Mouse (Mus musculus): ENCODE results near the gene Slc24a5. TPM values are rescaled to one million over a fixed set of nuclear protein-coding genes. Genes with fewer than 3 reads are reported as not detected.
A peak's percentile ranks its signal among the peaks of the same experiment; 100 is the strongest.
"Not testable (repeated sequence)": the region's sequence is repeated elsewhere in the genome, so short reads cannot be mapped to it uniquely, and the experiment has no call there.

The Slc24a5 gene
- polyA plus RNA-seq, 1 experiment from 2014 or later: 3.4 TPM

- H3K36me3 ChIP-seq: no peaks in the 10 kb centered on the region
- no peak overlapping the region for H3K4me3 ChIP-seq (replicated peaks)
- WGBS: 94% methylated on average over 7 of the region's 7 CpGs
- H3K27ac ChIP-seq: no peak overlapping the region
- no peaks in the 10 kb centered on the region for H3K4me1 ChIP-seq (replicated peaks)
- no peak overlapping the region for H3K9ac ChIP-seq (replicated peaks)
- ATAC-seq (ENCODE audit: insufficient number of reproducible peaks, insufficient read depth, low FRiP score, low TSS enrichment, low read depth): no peak
- no peaks in the 10 kb centered on the region for H3K9me3 ChIP-seq
- H3K27me3 ChIP-seq: no peaks in the 10 kb centered on the region
- H3K4me2 ChIP-seq: no peak overlapping the region
Measured at GRCm38 (mm10) chr2:125061451-125061850, 6.5 kb upstream of the Slc24a5 start.

- no peaks in the 10 kb centered on the region for H3K27me3 ChIP-seq
- H3K36me3 ChIP-seq: no peaks in the 10 kb centered on the region
- H3K4me2 ChIP-seq: no peak overlapping the region
- 76% methylated on average over 4 of the region's 4 CpGs for WGBS
- no peak overlapping the region for H3K9ac ChIP-seq (replicated peaks)
- ATAC-seq (ENCODE audit: insufficient number of reproducible peaks, insufficient read depth, low FRiP score, low TSS enrichment, low read depth): no peak
- H3K4me1 ChIP-seq (replicated peaks): no peaks in the 10 kb centered on the region
- H3K4me3 ChIP-seq (replicated peaks): no peak overlapping the region
- H3K9me3 ChIP-seq: no peaks in the 10 kb centered on the region
- H3K27ac ChIP-seq: no peak overlapping the region
Measured at GRCm38 (mm10) chr2:125062944-125063343, 5.0 kb upstream of the Slc24a5 start.

- Histone ChIP-seq H3K36me3 (no peaks in the 10 kb centered on the region), H3K4me3 (replicated peaks) (no peak overlapping the region), H3K27me3 (no peaks in the 10 kb centered on the region), H3K9ac (replicated peaks) (no peak overlapping the region), H3K27ac (no peak overlapping the region), H3K4me1 (replicated peaks) (no peaks in the 10 kb centered on the region), H3K4me2 (no peak overlapping the region), H3K9me3 (no peaks in the 10 kb centered on the region)
- WGBS: 87% methylated on average over 7 of the region's 7 CpGs
- ATAC-seq (ENCODE audit: insufficient number of reproducible peaks, insufficient read depth, low FRiP score, low TSS enrichment, low read depth): no peak
Measured at GRCm38 (mm10) chr2:125067373-125067772, 551 bp upstream of the Slc24a5 start.

GRCm38 (mm10) chr2:125068696-125069095 is 772 bp downstream of the Slc24a5 start:
- WGBS: 88% methylated on average over 12 of the region's 12 CpGs
- Histone ChIP-seq H3K27me3 (no peaks in the 10 kb centered on the region), H3K4me2 (no peak overlapping the region), H3K4me1 (replicated peaks) (no peaks in the 10 kb centered on the region), H3K9ac (replicated peaks) (no peak overlapping the region), H3K27ac (no peak overlapping the region), H3K4me3 (replicated peaks) (no peak overlapping the region), H3K36me3 (no peaks in the 10 kb centered on the region), H3K9me3 (no peaks in the 10 kb centered on the region)
- ATAC-seq (ENCODE audit: insufficient number of reproducible peaks, insufficient read depth, low FRiP score, low TSS enrichment, low read depth): no peak

GRCm38 (mm10) chr2:125073056-125073780 is 5.3 kb downstream of the Slc24a5 start:
- no peaks in the 10 kb centered on the region for H3K27me3 ChIP-seq
- no peak overlapping the region for H3K4me2 ChIP-seq
- 77% methylated on average over 3 of the region's 3 CpGs for WGBS
- no peak overlapping the region for H3K27ac ChIP-seq
- no peak for ATAC-seq (ENCODE audit: insufficient number of reproducible peaks, insufficient read depth, low FRiP score, low TSS enrichment, low read depth)
- H3K9me3 ChIP-seq: no peaks in the 10 kb centered on the region
- no peaks in the 10 kb centered on the region for H3K4me1 ChIP-seq (replicated peaks)
- H3K4me3 ChIP-seq (replicated peaks): no peak overlapping the region
- H3K36me3 ChIP-seq: no peaks in the 10 kb centered on the region
- no peak overlapping the region for H3K9ac ChIP-seq (replicated peaks)

- no peaks in the 10 kb centered on the region for H3K9me3 ChIP-seq
- H3K36me3 ChIP-seq: peaks cover 59% of the 10 kb centered on the region
- H3K4me3 ChIP-seq (replicated peaks): no peak overlapping the region
- no peaks in the 10 kb centered on the region for H3K27me3 ChIP-seq
- H3K9ac ChIP-seq (replicated peaks): no peak overlapping the region
- peak overlapping the region; percentile 51; the same call in 1 of the 2 replicates for H3K27ac ChIP-seq
- peaks cover 10% of the 10 kb centered on the region for H3K4me1 ChIP-seq (replicated peaks)
- no peak overlapping the region for H3K4me2 ChIP-seq
- ATAC-seq (ENCODE audit: insufficient number of reproducible peaks, insufficient read depth, low FRiP score, low TSS enrichment, low read depth): no peak; the same call in 1 of the 2 replicates
- 21% methylated on average over 1 of the region's 1 CpGs for WGBS
Measured at GRCm38 (mm10) chr2:125083879-125084278, 16.0 kb downstream of the Slc24a5 start.

GRCm38 (mm10) chr2:125088757-125089156 is 20.8 kb downstream of the Slc24a5 start:
- Histone ChIP-seq H3K4me2 (no peak overlapping the region), H3K36me3 (peaks cover 69% of the 10 kb centered on the region)
- ATAC-seq (ENCODE audit: insufficient number of reproducible peaks, insufficient read depth, low FRiP score, low TSS enrichment, low read depth): no peak

GRCm38 (mm10) chr2:125092123-125092522 is 24.2 kb downstream of the Slc24a5 start:
- H3K27me3 ChIP-seq; H3K9ac ChIP-seq (replicated peaks); H3K4me3 ChIP-seq (replicated peaks); H3K4me2 ChIP-seq; H3K27ac ChIP-seq; ATAC-seq (ENCODE audit: insufficient number of reproducible peaks, insufficient read depth, low FRiP score, low TSS enrichment, low read depth); H3K9me3 ChIP-seq; H3K4me1 ChIP-seq (replicated peaks): not testable (repeated sequence)
- peaks cover 67% of the 10 kb centered on the region for H3K36me3 ChIP-seq
- WGBS: 82% methylated on average over 3 of the region's 3 CpGs

More at GRCm38 (mm10) chr2:125088757-125089156, 20.8 kb downstream of the Slc24a5 start:
- no peak overlapping the region for H3K27ac ChIP-seq
- no peaks in the 10 kb centered on the region for H3K9me3 ChIP-seq
- 96% methylated on average over 7 of the region's 7 CpGs for WGBS
- no peak overlapping the region for H3K9ac ChIP-seq (replicated peaks)
- no peak overlapping the region for H3K4me3 ChIP-seq (replicated peaks)
- no peaks in the 10 kb centered on the region for H3K27me3 ChIP-seq
- peaks cover 5% of the 10 kb centered on the region for H3K4me1 ChIP-seq (replicated peaks)

GRCm38 (mm10) chr2:125104491-125104890 is 36.6 kb downstream of the Slc24a5 start:
- H3K4me3 ChIP-seq (replicated peaks); H3K9me3 ChIP-seq; H3K9ac ChIP-seq (replicated peaks); H3K4me1 ChIP-seq (replicated peaks); ATAC-seq (ENCODE audit: insufficient number of reproducible peaks, insufficient read depth, low FRiP score, low TSS enrichment, low read depth); H3K27me3 ChIP-seq; H3K4me2 ChIP-seq; H3K27ac ChIP-seq: not testable (repeated sequence)
- peaks cover 72% of the 10 kb centered on the region for H3K36me3 ChIP-seq
- 95% methylated on average over 13 of the region's 13 CpGs for WGBS

GRCm38 (mm10) chr2:125106536-125106935 is 38.6 kb downstream of the Slc24a5 start:
- H3K27me3 ChIP-seq; H3K9ac ChIP-seq (replicated peaks); H3K4me1 ChIP-seq (replicated peaks); H3K4me2 ChIP-seq; H3K9me3 ChIP-seq; H3K27ac ChIP-seq; ATAC-seq (ENCODE audit: insufficient number of reproducible peaks, insufficient read depth, low FRiP score, low TSS enrichment, low read depth); H3K4me3 ChIP-seq (replicated peaks): not testable (repeated sequence)
- WGBS: 96% methylated on average over 4 of the region's 4 CpGs
- peaks cover 64% of the 10 kb centered on the region for H3K36me3 ChIP-seq

- H3K27me3 ChIP-seq: no peaks in the 10 kb centered on the region
- no peak overlapping the region for H3K4me2 ChIP-seq
- H3K4me3 ChIP-seq (replicated peaks): no peak overlapping the region
- H3K36me3 ChIP-seq: peaks cover 19% of the 10 kb centered on the region
- WGBS: 87% methylated on average over 6 of the region's 6 CpGs
- no peak overlapping the region for H3K27ac ChIP-seq
- no peak overlapping the region for H3K9ac ChIP-seq (replicated peaks)
- no peaks in the 10 kb centered on the region for H3K9me3 ChIP-seq
- H3K4me1 ChIP-seq (replicated peaks): peaks cover 17% of the 10 kb centered on the region
- ATAC-seq (ENCODE audit: insufficient number of reproducible peaks, insufficient read depth, low FRiP score, low TSS enrichment, low read depth): no peak
Measured at GRCm38 (mm10) chr2:125119381-125120110, 51.6 kb downstream of the Slc24a5 start.

Measured in limb, embryonic 12.5 days (tissue).